Mouse (Mus musculus): Measurements from ENCODE around the gene Myh6.

- TF ChIP-seq CTCF (IDR thresholded peaks at IDR 0.05; ENCODE audit: extremely low read depth, insufficient read depth, low read length): no peak
- TF ChIP-seq POLR2A (IDR thresholded peaks at IDR 0.05; ENCODE audit: extremely low read depth, insufficient read depth, low read length): no peak
These were observed 5.2 kb downstream of the Myh6 start for GRCm38 (mm10) chr14:54961487-54961886.

Measured in cortical plate, adult 2 months (tissue).